Mouse (Mus musculus): ENCODE results near the gene Acot4. TPM values are rescaled to one million over a fixed set of nuclear protein-coding genes. Genes with fewer than 3 reads are reported as not detected.
"Not testable (repeated sequence)": the region's sequence is repeated elsewhere in the genome, so short reads cannot be mapped to it uniquely, and the experiment has no call there.

Acot4 gene
- total RNA-seq, 2 experiments from 2014 or later: 1.3 to 1.5 TPM

DNA sequence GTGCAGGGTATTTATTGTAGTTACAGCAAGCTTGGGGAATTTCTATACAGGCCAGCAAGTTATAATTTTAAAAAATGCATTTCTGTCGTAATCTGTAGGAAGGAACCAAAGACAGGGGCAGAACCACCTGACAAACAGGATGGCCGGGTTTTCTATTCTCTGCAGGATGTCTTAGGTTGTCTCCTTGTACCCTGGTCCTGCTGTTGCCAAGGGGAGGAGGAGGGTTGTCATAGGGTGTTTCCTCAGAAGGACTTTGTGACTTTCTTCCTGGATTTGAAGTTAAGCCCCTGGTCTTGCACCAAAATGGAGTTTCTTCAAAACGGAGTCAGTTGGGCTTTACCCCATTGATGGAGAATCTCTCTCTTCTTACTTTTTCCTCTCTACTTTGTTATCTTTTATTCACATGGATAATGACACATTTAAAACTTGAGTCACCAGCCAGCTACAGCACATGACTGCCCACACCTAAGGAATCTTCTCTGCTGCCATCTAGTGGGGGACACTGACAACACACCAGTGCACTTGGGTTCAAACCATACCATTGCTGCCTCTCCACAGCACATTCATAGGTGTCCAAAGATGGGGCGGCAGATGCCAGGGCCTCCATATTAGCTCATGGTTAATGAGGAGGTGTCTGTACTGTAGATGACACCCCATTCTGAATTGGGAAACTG, 7.4 kb upstream of the Acot4 start:
- DNase-seq: peak; percentile 87

DNA sequence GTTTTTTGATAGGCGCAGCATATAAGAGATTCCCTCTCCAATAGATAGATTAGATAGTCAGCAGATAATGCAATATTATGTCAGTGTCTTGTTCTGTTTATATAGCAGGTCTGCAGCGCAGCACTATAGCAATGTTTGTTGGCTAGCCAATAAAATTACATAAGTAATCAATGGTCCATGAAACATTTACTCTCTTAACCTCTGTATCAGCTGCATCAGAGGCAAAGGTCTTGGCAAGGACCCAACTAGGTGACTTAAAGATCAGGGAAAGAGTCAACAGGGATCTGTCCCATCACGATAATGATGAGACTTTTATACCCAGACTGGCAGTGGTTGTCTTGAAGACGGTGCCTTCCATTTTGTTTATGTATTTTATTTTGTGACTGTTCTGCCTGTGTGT, 5.3 kb upstream of the Acot4 start:
- no peak for DNase-seq

DNA sequence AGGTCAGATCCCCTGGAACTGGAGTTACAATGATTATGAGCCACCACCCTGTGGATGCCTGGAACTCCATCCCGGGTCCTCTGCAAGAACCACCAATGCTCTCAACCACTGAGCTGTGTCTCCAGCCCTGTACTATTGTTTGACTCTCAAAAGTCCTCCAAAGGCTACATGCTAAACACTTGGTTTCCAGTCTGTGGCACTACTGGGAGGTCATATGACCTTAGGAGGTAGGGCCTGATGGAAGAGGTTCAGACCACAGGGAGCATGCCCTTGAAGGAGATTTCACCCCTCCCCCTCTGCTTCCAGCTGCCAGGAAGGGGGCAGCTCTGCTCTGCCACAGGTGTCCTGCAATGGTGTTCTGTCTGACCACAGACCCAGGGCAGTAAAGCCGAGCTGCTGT, 4.9 kb upstream of the Acot4 start:
- DNase-seq: not testable (repeated sequence)

DNA sequence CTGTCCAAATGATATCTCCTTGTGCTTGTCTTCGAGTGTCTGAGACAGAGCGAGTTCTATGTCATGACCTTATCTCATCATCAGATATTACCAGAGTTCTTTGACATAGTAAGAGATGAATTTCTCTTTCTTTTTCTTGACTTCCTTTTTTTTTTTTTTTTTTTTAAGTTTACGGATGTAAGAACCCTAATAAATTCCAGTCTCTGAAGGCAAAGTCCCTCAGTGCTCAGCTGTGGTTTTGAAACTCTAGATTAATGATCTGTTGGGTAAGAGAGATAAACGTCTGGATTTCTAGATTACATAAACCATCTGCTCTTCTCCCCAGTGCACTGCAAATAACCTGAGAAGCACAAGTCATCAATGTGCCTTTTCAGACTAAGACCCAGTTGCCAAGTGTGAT, 4.1 kb upstream of the Acot4 start:
- no peak for DNase-seq

DNA sequence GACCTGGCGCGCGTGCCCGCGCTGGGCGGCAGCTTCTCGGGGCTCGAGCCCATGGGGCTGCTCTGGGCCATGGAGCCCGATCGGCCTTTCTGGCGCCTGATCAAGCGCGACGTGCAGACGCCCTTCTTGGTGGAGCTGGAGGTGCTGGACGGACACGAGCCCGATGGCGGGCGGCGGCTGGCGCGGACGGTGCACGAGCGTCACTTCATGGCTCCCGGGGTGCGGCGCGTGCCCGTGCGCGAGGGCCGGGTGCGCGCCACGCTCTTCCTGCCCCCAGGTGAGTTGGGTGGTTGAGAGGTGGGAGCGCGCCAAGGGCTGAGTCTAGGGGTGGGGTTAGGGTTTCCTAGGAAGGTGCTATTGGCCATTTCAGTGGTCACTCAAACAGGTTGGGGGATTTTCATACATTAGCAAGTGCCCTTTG, 522 bp downstream of the Acot4 start, which contains the start of gene Gm49366:
Gm49366 (plus strand) TSS at position 245 of the 421 bp plus-strand sequence.
- DNase-seq: peak; percentile 46

DNA sequence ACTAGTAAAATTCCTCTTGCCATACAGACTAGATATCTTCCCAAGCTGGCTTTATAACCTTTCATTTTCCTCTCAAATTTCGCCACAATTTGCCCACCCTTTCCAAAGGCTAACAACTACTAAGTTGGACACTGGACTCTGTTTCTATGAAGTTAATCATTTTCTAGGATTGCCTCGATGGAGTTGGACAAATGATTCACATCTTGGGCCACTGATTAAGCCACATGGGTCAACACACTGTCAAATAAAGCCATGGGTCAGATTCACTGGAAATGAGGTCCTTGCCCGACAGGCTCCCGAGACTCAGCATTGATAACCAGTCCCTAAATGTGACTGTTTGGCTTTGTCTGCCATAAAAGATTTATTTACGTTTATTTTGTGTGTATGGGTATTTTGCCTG, 4.1 kb downstream of the Acot4 start:
- DNase-seq: no peak

DNA sequence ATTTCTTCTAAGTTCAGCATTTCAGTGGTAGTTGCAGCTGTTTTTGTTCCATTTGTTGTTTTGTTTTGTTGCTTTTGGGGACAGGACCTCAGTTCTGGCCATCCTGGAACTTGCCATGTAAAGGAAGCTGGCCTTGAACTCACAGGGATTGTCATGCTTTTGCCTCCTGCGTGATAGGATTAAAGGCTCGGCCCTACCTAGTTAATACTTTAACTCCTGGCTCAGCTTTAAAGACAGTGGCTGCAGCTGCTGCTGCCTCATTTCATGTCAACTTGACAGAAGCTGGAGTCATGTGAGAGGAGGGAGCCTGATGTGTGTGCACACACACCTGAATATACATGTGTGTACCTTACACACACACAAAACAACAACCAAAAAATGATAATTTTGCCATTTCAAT, 5.9 kb downstream of the Acot4 start:
- DNase-seq: no peak

DNA sequence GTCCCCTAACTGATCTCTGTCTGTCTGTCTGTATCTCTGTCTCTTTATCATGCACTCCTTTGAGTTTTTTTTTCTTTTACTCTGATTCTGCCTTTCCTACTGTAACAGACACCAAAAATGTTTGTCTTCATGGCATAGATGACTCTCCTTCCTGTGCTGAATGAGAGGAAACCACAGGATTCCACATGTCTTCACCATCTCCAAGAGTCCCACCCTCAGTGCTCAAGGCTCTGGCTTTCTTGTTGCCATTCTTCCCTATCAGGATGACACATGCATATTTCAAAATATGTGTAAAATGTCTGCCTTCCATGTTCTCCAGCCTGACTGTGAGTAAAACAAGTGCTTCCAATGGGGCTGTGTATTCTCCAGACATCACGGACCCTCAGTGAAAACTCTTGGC, 8.7 kb downstream of the Acot4 start:
- no peak for DNase-seq

DNA sequence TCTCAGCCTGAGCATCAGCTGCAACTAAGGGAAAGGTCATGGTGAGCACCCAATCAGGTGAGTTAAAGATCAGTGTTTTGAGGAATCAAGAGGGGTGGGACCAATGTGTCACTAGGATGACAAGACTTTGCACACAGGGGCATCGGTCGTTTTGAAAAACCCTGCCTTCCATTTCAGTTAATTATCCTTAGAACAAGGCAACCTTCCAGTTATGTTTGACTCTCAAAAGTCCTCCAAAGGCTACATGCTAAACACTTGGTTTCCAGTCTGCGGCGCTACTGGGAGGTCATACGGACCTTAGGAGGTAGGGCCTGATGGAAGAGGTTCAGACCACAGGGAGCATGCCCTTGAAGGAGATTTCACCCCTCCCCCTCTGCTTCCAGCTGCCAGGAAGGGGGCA, 12.6 kb downstream of the Acot4 start:
- DNase-seq: not testable (repeated sequence)

DNA sequence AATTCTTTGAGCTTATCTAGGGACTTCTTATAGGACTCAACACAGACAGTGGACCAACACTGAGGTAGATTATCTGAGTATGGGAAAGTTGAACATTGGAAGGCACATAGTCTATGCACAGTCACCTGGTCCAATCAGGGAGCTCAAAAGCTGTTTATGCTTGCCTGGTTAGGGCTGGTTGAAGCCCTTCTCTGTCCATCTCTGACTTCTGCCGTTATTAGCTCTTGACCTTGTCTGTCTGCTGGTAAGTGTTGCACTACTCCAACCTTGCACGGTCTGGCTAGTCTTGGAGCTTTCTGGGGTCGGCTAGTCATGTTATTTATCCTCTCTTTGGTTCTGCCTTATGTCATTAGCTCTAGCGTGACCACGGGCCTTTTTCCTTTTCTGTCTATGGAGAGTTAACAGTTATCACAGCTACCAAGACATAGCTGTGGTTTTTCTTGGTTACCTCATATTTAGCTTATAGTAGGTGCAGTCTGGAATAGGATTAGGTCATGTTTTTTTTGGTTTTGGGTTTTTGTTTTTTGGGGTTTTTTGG, 13.8 kb downstream of the Acot4 start, which contains the start of gene Acot3:
Acot3 (plus strand) TSS at position 208 of the 538 bp plus-strand sequence.
- DNase-seq: no peak

DNA sequence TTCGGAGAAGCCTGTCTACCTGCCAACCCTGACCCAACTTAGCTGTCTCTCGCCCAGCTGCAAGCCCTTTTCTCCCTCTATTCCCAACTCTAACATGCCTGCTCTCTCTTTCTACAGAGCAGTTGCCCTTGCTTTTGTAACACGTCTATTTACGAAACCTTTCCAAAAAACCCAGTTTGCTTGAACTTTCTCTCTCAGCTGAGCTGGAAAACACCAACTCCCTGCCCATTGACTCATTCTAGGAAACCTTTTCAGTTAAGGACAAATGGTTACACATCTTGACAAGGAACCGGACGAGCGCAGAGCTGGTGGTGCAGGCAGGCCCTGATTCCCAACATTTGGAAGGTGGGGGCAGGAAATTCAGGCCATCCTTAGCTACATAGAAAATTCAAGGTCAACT, 14.4 kb downstream of the Acot4 start:
- DNase-seq: no peak

DNA sequence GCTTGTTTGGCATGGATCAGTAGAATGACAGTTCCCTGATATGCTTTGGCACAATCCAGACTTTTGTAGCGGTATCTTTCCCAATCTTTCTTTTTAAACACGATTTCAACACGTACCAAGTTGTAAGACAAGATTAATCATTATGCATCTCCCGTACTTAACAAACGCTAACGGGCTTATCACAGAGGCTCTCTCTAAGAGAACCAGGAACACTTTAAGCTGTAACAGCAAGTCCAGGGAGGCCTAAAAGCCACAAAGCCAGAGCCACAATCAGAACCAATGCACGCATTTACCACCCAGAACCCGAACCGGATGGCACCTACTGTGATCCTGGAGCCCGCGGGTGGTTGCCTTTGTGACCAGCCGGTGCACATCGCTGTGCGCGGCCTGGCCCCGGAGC, 15.0 kb downstream of the Acot4 start:
- no peak for DNase-seq

DNA sequence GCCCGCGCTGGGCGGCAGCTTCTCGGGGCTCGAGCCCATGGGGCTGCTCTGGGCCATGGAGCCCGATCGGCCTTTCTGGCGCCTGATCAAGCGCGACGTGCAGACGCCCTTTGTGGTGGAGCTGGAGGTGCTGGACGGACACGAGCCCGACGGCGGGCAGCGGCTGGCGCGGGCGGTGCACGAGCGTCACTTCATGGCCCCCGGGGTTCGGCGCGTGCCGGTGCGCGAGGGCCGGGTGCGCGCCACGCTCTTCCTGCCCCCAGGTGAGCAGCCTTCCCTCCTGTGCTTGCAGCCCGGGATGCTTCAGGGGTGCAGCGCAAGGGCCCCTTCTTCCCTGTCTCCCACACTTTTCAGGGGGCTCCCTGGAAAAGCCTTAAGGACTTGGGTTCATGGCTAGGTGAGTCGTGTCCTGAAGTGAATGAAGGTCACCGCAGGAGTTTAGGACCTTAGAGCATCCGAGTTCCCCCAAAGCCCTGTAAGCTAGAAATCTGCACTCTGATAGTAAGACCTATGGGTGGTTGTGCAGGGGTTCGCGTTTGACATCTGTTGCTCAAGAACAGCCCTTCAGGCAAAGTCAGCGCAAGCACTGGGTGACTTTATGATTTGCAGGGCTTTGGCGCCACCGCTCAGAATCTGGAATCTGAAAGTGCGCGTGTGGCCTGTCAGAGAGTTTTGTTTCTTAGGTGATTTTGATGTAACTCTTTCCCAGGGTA, 15.7 kb downstream of the Acot4 start:
- peak; percentile 40 for DNase-seq

DNA sequence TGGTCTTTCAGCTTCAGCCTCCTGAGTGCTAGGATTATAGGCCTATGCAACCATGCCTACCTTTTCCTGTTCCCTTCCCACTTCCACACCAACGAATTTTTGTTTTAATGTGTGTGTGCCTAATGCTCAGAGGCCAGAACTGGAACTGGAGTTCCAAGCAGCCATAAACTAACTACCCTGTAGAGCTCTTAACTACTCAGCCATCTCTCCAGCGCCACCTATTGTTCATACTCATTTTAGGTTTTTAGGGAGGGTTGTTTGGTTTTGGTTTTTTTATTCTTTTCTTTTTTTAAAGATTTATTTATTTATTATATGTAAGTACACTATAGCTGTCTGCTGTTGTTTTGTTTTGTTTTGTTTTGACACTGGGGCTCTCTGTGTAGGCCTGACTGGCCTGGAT, 22.8 kb downstream of the Acot4 start:
- DNase-seq: peak; percentile 21

DNA sequence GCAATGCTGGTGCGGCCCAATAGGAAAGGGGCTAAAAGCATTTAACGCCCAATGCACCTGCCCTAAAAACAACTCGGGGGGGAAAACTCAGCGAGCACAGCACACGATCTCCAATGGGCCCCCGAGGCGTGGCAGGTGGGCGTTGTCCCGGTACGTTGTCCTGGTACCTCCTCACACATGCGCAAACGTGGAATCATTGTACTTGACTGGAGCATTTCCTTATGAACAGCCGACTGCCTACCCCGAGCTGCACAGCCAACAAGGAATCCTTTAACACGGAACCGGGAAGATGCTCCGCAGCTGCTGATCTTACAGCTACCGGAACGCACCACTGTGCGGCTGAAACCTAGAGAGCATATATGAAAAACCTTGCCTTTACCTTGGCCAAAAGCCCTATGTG, 24.2 kb downstream of the Acot4 start:
- DNase-seq: no peak

DNA sequence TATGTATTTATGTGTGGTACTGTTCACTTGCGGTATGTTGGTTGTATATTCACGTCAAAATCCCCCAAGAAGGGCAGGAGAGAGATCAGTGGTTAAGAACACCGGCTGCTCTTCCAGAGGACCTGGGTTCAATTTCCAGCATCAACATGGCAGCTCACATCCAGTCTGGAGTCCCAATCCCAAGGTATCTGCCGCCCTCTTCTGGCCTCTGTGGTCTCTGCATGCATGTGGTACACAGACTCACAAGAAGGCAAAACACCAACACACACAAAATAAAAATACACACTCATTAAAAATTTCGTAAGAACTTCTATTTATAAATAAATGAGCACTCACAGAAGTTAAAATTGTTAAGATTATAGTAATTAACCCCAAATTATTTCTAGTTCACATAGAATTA, 25.0 kb downstream of the Acot4 start:
- DNase-seq: peak; percentile 25

DNA sequence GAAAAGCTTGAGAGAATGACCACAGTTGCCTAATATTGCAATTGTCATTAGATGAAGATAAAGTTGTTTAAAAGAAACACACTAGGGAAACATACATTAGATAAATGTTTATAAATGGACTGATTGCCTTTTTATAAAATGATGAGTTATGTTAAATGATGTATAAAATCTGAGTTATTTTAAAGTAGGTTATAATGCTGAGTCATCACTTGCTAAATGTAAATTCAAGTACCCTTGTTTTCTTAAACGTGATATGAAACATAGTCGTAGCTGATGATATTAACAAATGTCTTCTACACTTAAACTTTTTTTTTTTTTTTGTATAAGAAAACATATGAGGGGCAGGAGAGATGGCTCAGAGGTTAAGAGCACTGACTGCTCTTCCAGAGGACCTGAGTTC, 25.7 kb downstream of the Acot4 start:
- no peak for DNase-seq

DNA sequence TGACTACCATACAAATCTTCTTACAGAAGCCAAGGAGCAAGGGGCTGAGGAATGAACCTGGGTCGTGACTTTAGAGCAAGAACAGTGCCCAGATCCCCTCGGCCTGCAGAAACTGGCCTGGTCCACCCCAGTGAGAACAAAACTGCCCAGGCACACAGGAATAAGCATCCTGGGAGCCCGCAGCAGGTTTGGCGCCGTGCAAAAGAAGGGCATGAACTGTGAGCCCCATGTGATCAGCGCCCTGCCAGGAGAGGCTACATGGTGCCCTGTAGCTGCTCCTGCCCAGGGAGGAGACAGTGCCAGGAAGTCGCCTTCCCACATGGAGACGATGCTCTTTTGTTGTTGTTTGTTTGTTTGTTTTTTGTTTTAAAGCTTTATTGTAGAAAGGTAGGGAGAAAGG, 26.4 kb downstream of the Acot4 start:
- no peak for DNase-seq

DNA sequence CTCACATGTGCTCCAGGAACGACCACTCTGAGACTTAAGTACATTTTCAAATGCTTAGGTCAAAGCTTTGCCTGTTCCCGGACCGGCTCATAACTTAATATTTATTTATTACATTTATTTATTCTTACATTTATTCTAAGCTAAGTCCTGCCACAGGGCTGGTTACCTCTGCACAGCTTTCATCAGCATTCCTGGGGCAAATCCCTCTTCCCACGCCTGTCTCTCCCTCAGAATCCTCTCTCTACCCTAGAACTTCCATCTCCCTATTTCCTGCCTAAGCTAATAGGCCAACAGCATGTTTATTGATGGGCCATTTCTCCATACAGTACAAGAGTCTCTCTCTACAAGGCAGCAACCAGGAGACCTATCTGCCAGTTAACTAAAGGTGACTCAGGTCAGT, 29.6 kb downstream of the Acot4 start:
- no peak for DNase-seq

DNA sequence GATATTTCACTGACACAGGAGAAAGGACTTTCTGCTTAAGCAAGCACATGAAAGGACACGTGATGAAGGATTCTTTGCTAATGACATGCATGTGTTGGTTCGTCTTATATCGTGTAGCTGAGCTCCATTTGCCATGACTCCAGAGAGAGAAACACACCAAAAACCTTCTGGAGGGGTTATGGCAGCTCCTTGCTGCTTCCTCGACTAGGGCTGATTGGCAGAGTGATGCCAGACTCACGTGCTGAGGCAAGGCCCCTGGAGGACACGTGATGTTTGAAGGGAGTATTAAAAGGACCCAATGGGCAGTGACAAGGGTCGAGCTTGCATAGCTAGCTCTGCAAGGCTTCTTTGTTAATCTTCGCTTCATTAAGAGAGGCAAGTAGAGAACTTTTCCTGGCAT, 30.1 kb downstream of the Acot4 start:
- no peak for DNase-seq

DNA sequence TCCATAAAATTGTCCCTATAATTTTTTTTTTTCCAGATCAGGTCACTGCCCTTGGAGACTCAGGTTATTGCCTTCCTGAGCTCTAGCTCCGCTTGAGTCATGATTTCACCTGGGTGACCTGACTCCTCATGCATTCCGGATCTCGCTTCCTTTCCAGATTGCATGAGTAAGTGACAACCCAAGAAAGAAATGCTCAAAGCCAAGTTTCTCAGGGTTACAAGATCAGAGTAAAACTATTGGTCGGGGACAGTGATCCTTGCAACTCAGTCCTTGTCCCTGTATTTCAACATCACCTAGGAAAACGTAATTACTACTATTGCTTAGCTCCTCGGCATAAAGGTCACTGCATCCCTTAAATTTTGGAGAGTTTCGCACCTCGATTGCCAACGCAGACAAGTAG, 30.8 kb downstream of the Acot4 start, which contains the start of gene Acot5:
Acot5 (plus strand) TSS at position 340 of the 400 bp plus-strand sequence.
- DNase-seq: no peak

DNA sequence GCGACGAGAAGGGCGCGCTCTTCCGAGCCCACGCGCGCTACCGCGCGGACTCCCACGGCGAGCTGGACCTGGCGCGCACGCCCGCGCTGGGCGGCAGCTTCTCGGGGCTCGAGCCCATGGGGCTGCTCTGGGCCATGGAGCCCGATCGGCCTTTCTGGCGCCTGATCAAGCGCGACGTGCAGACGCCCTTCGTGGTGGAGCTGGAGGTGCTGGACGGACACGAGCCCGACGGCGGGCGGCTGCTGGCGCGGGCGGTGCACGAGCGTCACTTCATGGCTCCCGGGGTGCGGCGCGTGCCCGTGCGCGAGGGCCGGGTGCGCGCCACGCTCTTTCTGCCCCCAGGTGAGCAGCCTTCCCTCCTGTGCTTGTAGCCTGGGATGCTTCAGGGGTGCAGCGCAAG, 31.4 kb downstream of the Acot4 start:
- peak; percentile 45 for DNase-seq

DNA sequence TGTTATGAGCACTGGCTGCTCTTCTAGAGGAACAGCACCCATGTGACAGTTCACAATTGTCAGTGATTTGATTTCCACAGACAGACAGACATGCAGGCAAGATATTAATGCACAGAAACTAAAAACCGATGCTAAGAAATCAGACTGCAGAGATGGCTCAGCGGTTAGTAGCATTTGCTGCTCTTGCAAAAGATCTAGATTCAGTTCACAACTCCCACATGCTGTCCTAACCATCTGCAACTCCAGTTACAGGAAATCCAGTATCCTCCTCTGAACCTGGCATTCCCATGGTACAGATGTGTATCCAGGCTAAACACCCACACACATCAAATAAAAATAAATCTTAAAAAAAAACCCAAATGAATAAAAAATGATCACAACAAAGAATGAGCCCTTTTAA, 33.5 kb downstream of the Acot4 start:
- DNase-seq: no peak
